Mouse (Mus musculus) brain, embryonic 18.5 days (tissue): ENCODE measurements around the gene Fam217b.

ENCODE experiments used
- DNase-seq: peaks from one replicate; pipeline ENCODE4 v3.0.0-alpha.2; 2012; ENCODE audit warnings: low read depth, low spot score

Gene Fam217b

GRCm38 (mm10) chr2:178414261-178415149, at the start of gene Fam217b, which contains the start of gene Ppp1r3d:
Gene Fam217b, plus strand, starts transcription at chr2:178414524.
Gene Ppp1r3d, minus strand, starts transcription at chr2:178414472.
- peak; percentile 39 for DNase-seq

GRCm38 (mm10) chr2:178407053-178407815, 7.1 kb upstream of the Fam217b start, which contains the start of gene Sycp2:
Gene Sycp2, minus strand, starts transcription at chr2:178407685.
- no peak for DNase-seq

DNA sequence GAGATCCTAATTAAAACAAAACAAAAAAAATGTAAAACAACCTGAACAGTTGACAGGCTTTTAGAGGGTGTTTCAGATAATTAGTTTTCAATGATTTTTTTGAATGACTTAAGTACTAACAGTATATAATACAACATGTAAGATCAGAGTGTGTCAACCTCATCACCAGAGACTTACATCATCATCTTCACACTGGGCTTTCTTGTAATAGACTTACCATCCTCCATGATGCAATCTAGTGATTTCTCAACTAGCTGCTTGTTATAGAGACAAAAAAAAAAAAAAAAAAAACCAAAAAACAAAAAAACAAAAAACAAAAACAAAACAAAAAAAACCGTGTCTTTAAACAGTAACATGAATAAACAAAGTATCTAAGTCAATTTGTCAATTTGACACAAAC, 5.3 kb upstream of the Fam217b start:
- no peak for DNase-seq

GRCm38 (mm10) chr2:178410286-178410685, 4.0 kb upstream of the Fam217b start:
- DNase-seq = no peak

GRCm38 (mm10) chr2:178412598-178412997, 1.7 kb upstream of the Fam217b start:
- no peak for DNase-seq

- no peak for DNase-seq
Measured at GRCm38 (mm10) chr2:178413081-178413480, 1.2 kb upstream of the Fam217b start.

- DNase-seq = no peak
Measured at GRCm38 (mm10) chr2:178413481-178414260, 653 bp upstream of the Fam217b start.

DNA sequence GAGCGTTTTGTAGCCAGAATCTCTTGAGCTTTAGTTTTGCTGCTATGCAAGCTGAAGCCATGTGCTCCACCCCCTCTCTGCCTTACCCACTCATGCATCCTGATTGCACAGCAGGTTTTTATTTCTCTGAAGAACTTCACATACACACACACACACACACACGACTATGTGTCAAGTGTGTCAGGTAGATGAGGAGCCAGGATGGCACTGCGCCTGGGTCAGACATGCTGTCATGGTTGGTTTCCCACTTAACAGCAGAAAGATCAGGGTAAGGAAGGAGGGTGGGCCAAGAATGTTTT, 775 bp downstream of the Fam217b start:
- DNase-seq = no peak

DNA sequence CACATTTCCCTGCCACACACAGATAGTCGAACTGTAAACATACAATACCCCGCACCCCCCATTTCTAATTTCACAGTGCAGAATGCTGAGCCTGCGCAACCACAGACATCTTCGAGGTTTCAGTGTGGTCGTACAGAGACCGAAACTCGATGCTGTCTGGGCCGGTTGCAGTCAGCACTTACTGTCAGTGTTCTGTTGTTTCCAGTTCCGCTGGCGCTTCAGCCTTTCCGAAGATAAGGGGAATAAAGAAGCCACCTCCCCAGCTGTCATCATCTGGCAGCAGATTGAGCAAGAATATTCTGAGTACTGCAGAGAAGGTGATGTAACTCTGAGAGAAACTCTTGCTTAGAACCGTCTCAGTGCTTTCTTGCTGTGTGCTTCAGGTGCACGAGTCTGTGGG, 2.1 kb downstream of the Fam217b start:
- no peak for DNase-seq

DNA sequence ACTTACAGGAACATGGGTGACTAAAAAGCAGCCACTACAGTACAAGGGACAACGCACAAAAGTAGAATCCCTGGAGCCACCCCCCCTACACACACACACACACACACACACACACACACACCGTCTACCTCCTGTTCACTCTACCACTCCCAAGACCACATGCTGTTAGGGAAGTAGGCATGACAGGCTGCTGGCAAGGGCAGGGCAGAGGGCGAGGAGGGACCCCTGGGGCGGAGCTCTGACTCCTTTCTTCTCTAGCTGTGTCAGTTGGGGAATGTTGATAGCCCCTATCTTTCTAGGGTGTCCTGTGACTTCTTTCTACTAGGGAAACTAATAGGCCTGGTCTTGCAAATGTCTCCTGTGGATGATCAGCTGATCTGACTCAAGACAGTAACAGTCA, 2.6 kb downstream of the Fam217b start:
- DNase-seq = no peak

DNA sequence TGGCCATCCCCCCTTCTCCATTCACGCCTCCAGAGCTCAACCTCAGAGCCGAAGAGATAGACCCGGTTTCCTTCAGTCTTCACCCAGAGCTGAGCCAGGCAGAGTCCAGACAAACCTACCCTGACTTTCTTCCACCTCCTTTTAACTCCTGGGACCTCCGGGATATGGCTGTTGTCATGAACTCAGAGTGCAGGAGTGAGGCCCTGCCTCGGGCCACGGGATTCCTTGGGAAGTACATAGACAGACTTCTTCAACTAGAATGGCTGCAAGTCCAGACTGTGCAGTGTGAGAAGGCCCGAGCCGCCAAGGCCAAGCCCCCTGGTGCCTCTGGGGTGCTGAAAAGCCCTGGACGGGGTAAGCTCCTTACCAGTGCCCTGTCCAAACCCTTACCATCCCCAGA, 6.3 kb downstream of the Fam217b start:
- DNase-seq = no peak

- no peak for DNase-seq
Measured at GRCm38 (mm10) chr2:178421603-178422002, 7.3 kb downstream of the Fam217b start.

- no peak for DNase-seq
Measured at GRCm38 (mm10) chr2:178422186-178422585, 7.9 kb downstream of the Fam217b start.

- DNase-seq = no peak
Measured at GRCm38 (mm10) chr2:178423223-178423622, 8.9 kb downstream of the Fam217b start.

GRCm38 (mm10) chr2:178426229-178426628, 11.9 kb downstream of the Fam217b start:
- DNase-seq = peak; percentile 45

GRCm38 (mm10) chr2:178427181-178427580, 12.9 kb downstream of the Fam217b start:
- DNase-seq = no peak

DNA sequence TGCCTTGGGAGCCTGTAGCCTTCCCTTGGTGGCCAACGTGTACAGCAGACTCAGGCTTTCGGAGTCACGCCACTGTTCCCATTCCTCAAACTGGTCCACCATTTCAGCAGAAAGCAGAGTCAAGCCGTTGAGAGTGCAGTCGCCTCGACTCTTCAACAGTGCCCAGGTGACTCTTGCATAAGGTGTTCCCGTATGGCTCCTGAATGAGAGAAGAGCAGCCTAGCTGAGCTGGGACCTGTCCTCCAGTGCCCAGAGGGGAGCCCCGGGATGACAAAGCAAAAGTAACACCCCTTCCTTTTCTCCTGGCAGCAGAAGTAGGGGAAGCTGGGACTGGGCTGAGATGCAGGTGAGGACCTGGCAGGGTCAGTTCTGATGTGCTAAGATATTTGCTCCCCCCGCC, 13.9 kb downstream of the Fam217b start:
- no peak for DNase-seq

- DNase-seq = no peak
Measured at GRCm38 (mm10) chr2:178428676-178429075, 14.4 kb downstream of the Fam217b start.

- DNase-seq = no peak
Measured at GRCm38 (mm10) chr2:178429426-178429825, 15.1 kb downstream of the Fam217b start.

DNA sequence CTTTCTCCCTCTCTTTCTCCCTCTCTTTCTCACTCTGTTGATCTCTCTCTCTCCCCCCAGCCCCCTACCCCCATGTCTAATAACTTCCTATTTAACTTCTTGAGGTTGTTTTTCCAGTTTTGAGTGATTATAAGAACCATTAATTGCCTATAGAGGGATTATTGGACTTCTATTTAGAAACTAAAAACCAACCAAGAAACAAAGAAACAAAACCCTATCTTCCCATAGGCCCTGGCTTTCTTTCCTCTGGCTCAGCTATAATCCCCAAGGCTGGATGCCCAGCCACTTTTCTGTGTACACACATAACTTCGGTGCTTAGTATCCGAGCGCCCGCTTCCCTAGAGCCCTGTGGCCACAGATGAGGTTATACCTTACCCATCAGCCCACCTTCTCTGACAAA, 15.9 kb downstream of the Fam217b start, which contains the start of gene Cdh26:
Cdh26 (plus strand) TSS at position 301 of the 400 bp plus-strand sequence.
- no peak for DNase-seq

DNA sequence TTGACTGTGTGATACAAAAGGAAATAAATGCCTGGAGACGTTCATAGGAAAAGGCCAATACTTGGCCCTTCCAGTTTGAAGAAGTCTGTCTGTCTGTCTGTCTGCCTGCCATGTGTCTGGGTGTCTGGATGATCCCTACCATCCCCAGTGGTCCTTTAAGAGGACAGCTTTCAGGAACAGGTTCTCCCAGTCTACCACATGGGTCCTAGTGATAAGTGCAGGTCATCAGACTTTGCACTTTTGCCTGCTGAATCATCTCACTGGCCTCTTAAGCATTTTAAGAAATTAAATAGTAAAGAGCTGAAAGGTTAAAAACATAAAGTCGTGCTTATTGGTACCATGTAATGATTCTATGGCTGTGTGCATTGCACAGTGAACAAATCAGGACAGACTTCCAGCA, 19.2 kb downstream of the Fam217b start:
- no peak for DNase-seq

GRCm38 (mm10) chr2:178433903-178434302, 19.6 kb downstream of the Fam217b start:
- no peak for DNase-seq
